Mouse (Mus musculus): ENCODE measurements at regions not wholly inside any gene's neighbourhood (a gene's known extent, or its start where the extent isn't known, plus 50 kb on each side); places are given as distances from the start of the nearest gene placed in this dataset.

GRCm38 (mm10) chr7:111417735-111418134 is 334.9 kb upstream of the Eif4g2 start:
- TF ChIP-seq CTCF (IDR thresholded peaks at IDR 0.05) (no peak), EP300 (IDR thresholded peaks at IDR 0.05) (no peak)

Measured in lung, postnatal 0 days (tissue).